ENCODE assay signal across 8 mouse cellular contexts in genomic region chr14:49153801-49154200, GRCm38 (mm10). TPM values are rescaled to one million over a fixed set of nuclear protein-coding genes. Genes with fewer than 3 reads are reported as not detected.
A peak's percentile ranks its signal among the peaks of the same experiment; 100 is the strongest.
DNase-seq lines count a peak whose midpoint lies in the region; ATAC-seq and TF ChIP-seq lines count a peak whose summit lies in the region.

No protein-coding gene starts in this region.

- H3K36me3 ChIP-seq in liver, embryonic 12.5 days, result no peaks in the 10 kb centered on the region
- H3K36me3 ChIP-seq in hindbrain, postnatal 0 days (ENCODE audit: insufficient read depth, low read length), result no peaks in the 10 kb centered on the region
- no peaks in the 10 kb centered on the region for H3K36me3 ChIP-seq in limb, embryonic 14.5 days (ENCODE audit: control insufficient read depth, insufficient read depth, low read length)

- TF ChIP-seq CTCF in cortical plate, adult 2 months (IDR thresholded peaks at IDR 0.05; ENCODE audit: extremely low read depth, insufficient read depth, low read length), result peak; percentile 69
- peak; percentile 82 for TF ChIP-seq CTCF in hindbrain, postnatal 0 days (IDR thresholded peaks at IDR 0.05; ENCODE audit: low read depth)

- H3K4me1 ChIP-seq in liver, embryonic 12.5 days, result no peaks in the 10 kb centered on the region
- no peaks in the 10 kb centered on the region for H3K4me1 ChIP-seq in cortical plate, adult 2 months (ENCODE audit: control insufficient read depth, insufficient read depth, low read length)
- no peaks in the 10 kb centered on the region for H3K4me1 ChIP-seq in hindbrain, postnatal 0 days (ENCODE audit: insufficient read depth, low read length)
- no peaks in the 10 kb centered on the region for H3K4me1 ChIP-seq in limb, embryonic 14.5 days (ENCODE audit: control insufficient read depth, insufficient read depth, low read length)

- no peak for TF ChIP-seq POLR2A in cortical plate, adult 2 months (IDR thresholded peaks at IDR 0.05; ENCODE audit: extremely low read depth, insufficient read depth, low read length)
- no peak for TF ChIP-seq POLR2A in limb, embryonic 14.5 days (IDR thresholded peaks at IDR 0.05; ENCODE audit: borderline replicate concordance, extremely low read depth, insufficient read depth, insufficient read length)

- peak; percentile 73 for DNase-seq in liver
- peak; percentile 66 to 67 for DNase-seq in adrenal gland, adult 18-20 months (ENCODE audit: low spot score in 2 of 2)
- DNase-seq in hindbrain, postnatal 0 days (ENCODE audit: low spot score), result peak; percentile 68
- DNase-seq in limb, embryonic 14.5 days (ENCODE audit: low spot score), result peak; percentile 69
- peak; percentile 83 for DNase-seq in retina, postnatal 1 day
- DNase-seq in urinary bladder, postnatal 14 days (ENCODE audit: low spot score), result peak; percentile 73

- H3K27me3 ChIP-seq in liver, embryonic 12.5 days (replicated peaks), result no peaks in the 10 kb centered on the region
- H3K27me3 ChIP-seq in hindbrain, postnatal 0 days (ENCODE audit: insufficient read depth, low read length), result no peaks in the 10 kb centered on the region
- no peaks in the 10 kb centered on the region for H3K27me3 ChIP-seq in limb, embryonic 14.5 days (ENCODE audit: control insufficient read depth, insufficient read depth, low read length)

- H3K4me2 ChIP-seq in liver, embryonic 12.5 days, result no peak overlapping the region
- H3K4me2 ChIP-seq in hindbrain, postnatal 0 days (ENCODE audit: low read depth, low read length), result no peak overlapping the region
- H3K4me2 ChIP-seq in limb, embryonic 14.5 days (replicated peaks; ENCODE audit: low read depth, low read length, severe bottlenecking), result no peak overlapping the region

- H3K27ac ChIP-seq in liver, embryonic 12.5 days, result no peak overlapping the region
- no peak overlapping the region for H3K27ac ChIP-seq in cortical plate, adult 2 months (ENCODE audit: insufficient read depth, low read length)
- H3K27ac ChIP-seq in hindbrain, postnatal 0 days, result no peak overlapping the region
- H3K27ac ChIP-seq in limb, embryonic 14.5 days (replicated peaks; ENCODE audit: low read depth, low read length), result no peak overlapping the region

- no peaks in the 10 kb centered on the region for H3K9me3 ChIP-seq in liver, embryonic 12.5 days (replicated peaks)
- no peaks in the 10 kb centered on the region for H3K9me3 ChIP-seq in hindbrain, postnatal 0 days (ENCODE audit: low read length)
- H3K9me3 ChIP-seq in limb, embryonic 14.5 days (ENCODE audit: control insufficient read depth, low read length), result no peaks in the 10 kb centered on the region

- H3K4me3 ChIP-seq in liver, embryonic 12.5 days, result no peak overlapping the region
- no peak overlapping the region for H3K4me3 ChIP-seq in cortical plate, adult 2 months (ENCODE audit: insufficient read depth, low read length)
- no peak overlapping the region for H3K4me3 ChIP-seq in hindbrain, postnatal 0 days (ENCODE audit: low read length)
- H3K4me3 ChIP-seq in limb, embryonic 14.5 days (replicated peaks; ENCODE audit: low read length), result no peak overlapping the region

- no peak overlapping the region for H3K9ac ChIP-seq in liver, embryonic 12.5 days
- no peak overlapping the region for H3K9ac ChIP-seq in hindbrain, postnatal 0 days (replicated peaks; ENCODE audit: low read length)
- no peak overlapping the region for H3K9ac ChIP-seq in limb, embryonic 14.5 days (ENCODE audit: low read depth, low read length, severe bottlenecking)

- 27% methylated on average over 7 of the region's 7 CpGs for WGBS in liver, embryonic 12.5 days (ENCODE audit: insufficient replicate concordance)
- 31% methylated on average over 7 of the region's 7 CpGs for WGBS in hindbrain, postnatal 0 days
- 37% methylated on average over 7 of the region's 7 CpGs for WGBS in limb, embryonic 14.5 days

- no peak for ATAC-seq in liver, embryonic 12.5 days
- ATAC-seq in hindbrain, postnatal 0 days, result no peak
- no peak for ATAC-seq in limb, embryonic 14.5 days (ENCODE audit: low FRiP score, low read depth)

RNA-seq across cellular contexts. Expression of gene Naa30, which starts 18.2 kb away (rescaled TPM):
- 12.0 and 14.2 TPM in 2 replicates for polyA plus RNA-seq in liver, embryonic 12.5 days (2016; fragmentation: Nextera tagmentation; extraction: Ambion mirVana)
- total RNA-seq in adrenal gland, adult 18-20 months (2021), result 10 to 100 TPM; 32.2 to 33.6 TPM
- 21.7 and 22.9 TPM in 2 replicates for polyA plus RNA-seq in cortical plate, adult 2 months (2012; rRNA removed)
- total RNA-seq in hindbrain, postnatal 0 days (2014; rRNA removed), result 38.2 TPM in 2 replicates
- 8.6 and 9.1 TPM in 2 replicates for polyA plus RNA-seq in hindbrain, postnatal 0 days (2015; fragmentation: Nextera tagmentation; extraction: Ambion mirVana)
- 18.4 and 19.6 TPM in 2 replicates for polyA plus RNA-seq in limb, embryonic 14.5 days (2012; rRNA removed)
- polyA plus RNA-seq in limb, embryonic 14.5 days (2014; fragmentation: Nextera tagmentation; extraction: Ambion mirVana), result 15.9 and 16.0 TPM in 2 replicates
